In the genomic region with DNA sequence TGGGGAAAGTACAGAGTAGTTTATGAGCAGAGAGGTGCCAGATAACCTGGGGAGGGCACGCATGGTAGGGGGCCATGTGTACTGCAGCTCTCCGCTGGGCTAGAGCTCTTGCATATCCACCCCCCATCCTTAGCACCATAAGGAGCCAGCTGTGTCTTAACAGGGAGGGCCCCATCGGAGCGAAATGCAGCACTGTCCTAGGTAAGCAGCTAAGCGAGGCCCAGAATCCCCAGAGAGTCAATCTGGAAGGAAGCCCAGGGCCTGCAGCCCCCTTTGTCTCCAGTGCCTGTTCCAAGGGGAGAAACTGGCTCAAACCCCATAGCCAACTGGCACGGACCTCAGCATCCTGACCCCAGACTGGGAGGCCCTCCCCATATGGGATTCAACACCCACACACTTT, we compare ENCODE assay signal across 18 mouse cellular contexts. TPM values are rescaled to one million over a fixed set of nuclear protein-coding genes. Genes with fewer than 3 reads are reported as not detected.
DNase-seq lines count a peak whose midpoint lies in the region; ATAC-seq and TF ChIP-seq lines count a peak whose summit lies in the region.
"Had no signal": no experiment of that assay in that cellular context is flagged by ENCODE, and none has a peak within 500 bp of the region (broad histone marks: within the 10 kb centered on the region; RNA-seq: fewer than 3 reads in every experiment).

No protein-coding gene starts in this region.

- no peak for TF ChIP-seq CTCF in hindbrain, postnatal 0 days (IDR thresholded peaks at IDR 0.05; ENCODE audit: low read depth)

- H3K4me2 ChIP-seq in hindbrain, embryonic 14.5 days (replicated peaks), result no peak overlapping the region
- no peak overlapping the region for H3K4me2 ChIP-seq in hindbrain, embryonic 11.5 days (replicated peaks; ENCODE audit: low read depth, low read length)
- no peak overlapping the region for H3K4me2 ChIP-seq in neural tube, embryonic 13.5 days
- no peak overlapping the region for H3K4me2 ChIP-seq in hindbrain, postnatal 0 days (ENCODE audit: low read depth, low read length)
- H3K4me2 ChIP-seq: embryonic facial prominence, embryonic 12.5 days; liver, embryonic 11.5 days had no signal

- H3K27ac ChIP-seq in hindbrain, embryonic 14.5 days, result no peak overlapping the region
- no peak overlapping the region for H3K27ac ChIP-seq in hindbrain, embryonic 11.5 days (ENCODE audit: low read depth, low read length)
- H3K27ac ChIP-seq in neural tube, embryonic 13.5 days (replicated peaks), result no peak overlapping the region
- no peak overlapping the region for H3K27ac ChIP-seq in hindbrain, postnatal 0 days
- H3K27ac ChIP-seq: embryonic facial prominence, embryonic 12.5 days; heart, embryonic 10.5 days; kidney, postnatal 0 days had no signal

- no peak overlapping the region for H3K9ac ChIP-seq in hindbrain, embryonic 14.5 days
- H3K9ac ChIP-seq in hindbrain, embryonic 11.5 days (ENCODE audit: low read depth, low read length), result no peak overlapping the region
- no peak overlapping the region for H3K9ac ChIP-seq in neural tube, embryonic 13.5 days
- no peak overlapping the region for H3K9ac ChIP-seq in hindbrain, postnatal 0 days (replicated peaks; ENCODE audit: low read length)
- H3K9ac ChIP-seq: embryonic facial prominence, embryonic 12.5 days had no signal

- no peaks in the 10 kb centered on the region for H3K27me3 ChIP-seq in hindbrain, embryonic 14.5 days (ENCODE audit: control insufficient read depth, insufficient read depth, low read length)
- no peaks in the 10 kb centered on the region for H3K27me3 ChIP-seq in hindbrain, embryonic 11.5 days (ENCODE audit: control insufficient read depth, insufficient read depth, low read length)
- H3K27me3 ChIP-seq in neural tube, embryonic 13.5 days, result no peaks in the 10 kb centered on the region
- H3K27me3 ChIP-seq in hindbrain, postnatal 0 days (ENCODE audit: insufficient read depth, low read length), result no peaks in the 10 kb centered on the region

- H3K4me3 ChIP-seq in hindbrain, embryonic 14.5 days (replicated peaks; ENCODE audit: low read length), result no peak overlapping the region
- no peak overlapping the region for H3K4me3 ChIP-seq in hindbrain, embryonic 11.5 days (ENCODE audit: low read depth, low read length)
- H3K4me3 ChIP-seq in neural tube, embryonic 13.5 days, result no peak overlapping the region
- H3K4me3 ChIP-seq in hindbrain, postnatal 0 days (ENCODE audit: low read length), result no peak overlapping the region
- H3K4me3 ChIP-seq: embryonic facial prominence, embryonic 12.5 days; heart, embryonic 10.5 days; myocyte had no signal

- H3K36me3 ChIP-seq in hindbrain, embryonic 14.5 days (replicated peaks; ENCODE audit: control insufficient read depth, insufficient read depth), result no peaks in the 10 kb centered on the region
- H3K36me3 ChIP-seq in hindbrain, embryonic 11.5 days (ENCODE audit: control insufficient read depth, insufficient read depth, low read length), result no peaks in the 10 kb centered on the region
- no peaks in the 10 kb centered on the region for H3K36me3 ChIP-seq in neural tube, embryonic 13.5 days
- no peaks in the 10 kb centered on the region for H3K36me3 ChIP-seq in hindbrain, postnatal 0 days (ENCODE audit: insufficient read depth, low read length)
- H3K36me3 ChIP-seq: embryonic facial prominence, embryonic 12.5 days; heart, embryonic 10.5 days had no signal

- peak; percentile 53; the same call in 1 of the 2 replicates for ATAC-seq in hindbrain, embryonic 14.5 days (ENCODE audit: low FRiP score)
- no peak for ATAC-seq in hindbrain, embryonic 11.5 days (ENCODE audit: low FRiP score)
- ATAC-seq in neural tube, embryonic 13.5 days (ENCODE audit: low read depth), result peak; percentile 56; the same call in 1 of the 2 replicates
- ATAC-seq in hindbrain, postnatal 0 days, result 0 out of 2 replicates have a peak, but pooled peaks have one; percentile 47

- H3K4me1 ChIP-seq in hindbrain, embryonic 14.5 days (replicated peaks; ENCODE audit: control insufficient read depth, insufficient read depth, low read length), result no peaks in the 10 kb centered on the region
- no peaks in the 10 kb centered on the region for H3K4me1 ChIP-seq in hindbrain, embryonic 11.5 days (replicated peaks; ENCODE audit: control insufficient read depth, insufficient read depth, low read length)
- H3K4me1 ChIP-seq in neural tube, embryonic 13.5 days (replicated peaks), result peaks cover 7% of the 10 kb centered on the region
- H3K4me1 ChIP-seq in hindbrain, postnatal 0 days (ENCODE audit: insufficient read depth, low read length), result 0 out of 2 replicates have a peak, but pooled peaks cover 8% of the 10 kb centered on the region
- H3K4me1 ChIP-seq: embryonic facial prominence, embryonic 12.5 days; heart, embryonic 10.5 days had no signal

- no peaks in the 10 kb centered on the region for H3K9me3 ChIP-seq in hindbrain, embryonic 14.5 days (ENCODE audit: control insufficient read depth, low read length)
- H3K9me3 ChIP-seq in hindbrain, embryonic 11.5 days (ENCODE audit: control insufficient read depth, low read length), result no peaks in the 10 kb centered on the region
- H3K9me3 ChIP-seq in neural tube, embryonic 13.5 days, result no peaks in the 10 kb centered on the region
- H3K9me3 ChIP-seq in hindbrain, postnatal 0 days (ENCODE audit: low read length), result no peaks in the 10 kb centered on the region
- H3K9me3 ChIP-seq: embryonic facial prominence, embryonic 12.5 days; heart, embryonic 10.5 days had no signal

- peak; percentile 61 for DNase-seq in hindbrain, embryonic 14.5 days (ENCODE audit: low spot score)
- DNase-seq in hindbrain, embryonic 11.5 days (ENCODE audit: low spot score), result no peak
- no peak for DNase-seq in neural tube, embryonic 10.5 days (ENCODE audit: extremely low spot score, low spot score)
- peak; percentile 77 for DNase-seq in hindbrain, postnatal 0 days (ENCODE audit: low spot score)
- no peak for DNase-seq in thymus, adult 18-20 months
- DNase-seq in adrenal gland, postnatal 10 days, result no peak
- DNase-seq: cerebellum, adult 9-10 months; kidney, adult 18-20 months; lung, adult 18-20 months; retina, postnatal 1 day; thymus, postnatal 14 days had no signal

- WGBS in hindbrain, embryonic 14.5 days, result 35% methylated on average over 6 of the region's 6 CpGs
- WGBS in hindbrain, embryonic 11.5 days, result 56% methylated on average over 6 of the region's 6 CpGs
- WGBS in neural tube, embryonic 13.5 days, result 42% methylated on average over 6 of the region's 6 CpGs
- WGBS in hindbrain, postnatal 0 days, result 29% methylated on average over 6 of the region's 6 CpGs

RNA-seq across cellular contexts. Expression of gene Gucy1b2, which starts 23.3 kb away (rescaled TPM):
- polyA plus RNA-seq in hindbrain, embryonic 14.5 days (2014; fragmentation: Nextera tagmentation; extraction: Ambion mirVana), result 0.41 and 0.50 TPM in 2 replicates
- 0.14 and 0.18 TPM in 2 replicates for polyA plus RNA-seq in hindbrain, embryonic 11.5 days (2014; fragmentation: Nextera tagmentation; extraction: Ambion mirVana)
- 0.25 and 0.32 TPM in 2 replicates for polyA plus RNA-seq in neural tube, embryonic 13.5 days (2015; fragmentation: Nextera tagmentation; extraction: Ambion mirVana)
- 0.83 and 2.2 TPM in 2 replicates for total RNA-seq in hindbrain, postnatal 0 days (2014; rRNA removed)
- 0.80 and 0.83 TPM in 2 replicates for polyA plus RNA-seq in hindbrain, postnatal 0 days (2015; fragmentation: Nextera tagmentation; extraction: Ambion mirVana)
- total RNA-seq in adrenal gland, postnatal 10 days (2021), result under 1 TPM; 0.82 to 0.84 TPM
- total RNA-seq: megakaryocyte-erythroid progenitor cell, adult 5-6 weeks had no signal
- polyA plus RNA-seq: kidney, postnatal 0 days; myocyte had no signal

Comparison
In these comparisons a context has a peak if more than half of its experiments do, and no peak if none do; other contexts are left out.
1. DNase-seq: peak in hindbrain, embryonic 14.5 days (single experiment) and hindbrain, postnatal 0 days (single experiment); none in hindbrain, embryonic 11.5 days (single experiment), neural tube, embryonic 10.5 days (single experiment), thymus, adult 18-20 months (0 of 2) and adrenal gland, postnatal 10 days (single experiment).